Mouse (Mus musculus) cerebellum, adult 2 months (tissue): ENCODE data around the gene Olfr1110. TPM values are rescaled to one million over a fixed set of nuclear protein-coding genes. Genes with fewer than 3 reads are reported as not detected.
"Not testable (repeated sequence)": the region's sequence is repeated elsewhere in the genome, so short reads cannot be mapped to it uniquely, and the experiment has no call there.

Experiments
- DNase-seq, 2 experiments: peaks; one replicate each; pipeline ENCODE4 v3.0.0; 2021
- H3K27ac ChIP-seq: fragments of 200-500 bp; 2 replicates; pipeline ENCODE4 v1.5.1; 2012; ENCODE audit warnings: low read length, control low read depth, inconsistent platforms; ENCODE audit not compliant: insufficient read depth
- H3K27me3 ChIP-seq: fragments of 200-500 bp; 2 replicates; pipeline ENCODE4 v1.6.1; 2012; ENCODE audit warnings: inconsistent platforms, mild to moderate bottlenecking, low read length, moderate library complexity; ENCODE audit not compliant: control insufficient read depth, insufficient read depth
- H3K4me1 ChIP-seq: fragments of 200-500 bp; 2 replicates; pipeline ENCODE4 v1.6.1; 2011; ENCODE audit warnings: low read length; ENCODE audit not compliant: control insufficient read depth, insufficient read depth
- H3K4me3 ChIP-seq: fragments of 200-500 bp; replicated peaks from 2 replicates; pipeline ENCODE3; 2011; ENCODE audit warnings: mild to moderate bottlenecking, low read depth, low read length, control low read depth; ENCODE audit not compliant: insufficient read depth
- CTCF ChIP-seq: fragments of 200-500 bp; IDR thresholded peaks from 2 replicates; pipeline ENCODE4 v1.5.1; 2011; ENCODE audit warnings: low read depth, mild to moderate bottlenecking, control low read depth, low read length, moderate library complexity, borderline replicate concordance; ENCODE audit not compliant: insufficient read depth
- POLR2A ChIP-seq: fragments of 200-500 bp; IDR thresholded peaks from 2 replicates; pipeline ENCODE4 v1.6.1; 2011; ENCODE audit warnings: low read length, control low read depth, borderline replicate concordance; ENCODE audit not compliant: insufficient read depth
- WGBS: fragments of 180-500 bp; shearing (Covaris S2); methylation state at CpG from one replicate; pipeline ENCODE4 v1.1.7; 2018; 5-methylcytosine and 5-hydroxymethylcytosine counted together
- polyA plus RNA-seq: library from polyadenylated mRNA; depleted of rRNA; stranded (reverse); fragments of >200 nt; gene quantifications from 2 replicates; pipeline ENCODE4 v1.2.3, GENCODE M21; 2012; rRNA removed

Olfr1110 gene
- polyA plus RNA-seq, result not detected in 2 replicates

- H3K4me3 ChIP-seq, result no peak within 1 kb of the TSS
- H3K27me3 ChIP-seq, result no peaks in the 10 kb centered on the region
- no peak for TF ChIP-seq POLR2A
- no peak within 1 kb of the TSS for H3K27ac ChIP-seq
- H3K4me1 ChIP-seq, result no peaks in the 10 kb centered on the region
- 71% methylated on average over 1 of the region's 1 CpGs for WGBS
- DNase-seq, result no peak
Observed at GRCm38 (mm10) chr2:87140200-87140599, at the start of gene Olfr1110. Gene Olfr1110, minus strand, starts transcription at chr2:87140300.

GRCm38 (mm10) chr2:87187498-87187897, 47.4 kb upstream of the Olfr1110 start, which contains the start of gene Olfr1112:
Gene Olfr1112, plus strand, starts transcription at chr2:87187798.
- TF ChIP-seq CTCF (no peak), POLR2A (no peak)
- 76% methylated on average over 1 of the region's 1 CpGs for WGBS
- H3K4me3 ChIP-seq, result no peak within 1 kb of the TSS

GRCm38 (mm10) chr2:87167731-87168130, 27.6 kb upstream of the Olfr1110 start:
- 72% methylated on average over 2 of the region's 2 CpGs for WGBS
- H3K4me1 ChIP-seq, H3K27me3 ChIP-seq, DNase-seq, H3K27ac ChIP-seq, H3K4me3 ChIP-seq: not testable (repeated sequence)

More at GRCm38 (mm10) chr2:87187498-87187897, 47.4 kb upstream of the Olfr1110 start, which contains the start of gene Olfr1112:
- Histone ChIP-seq H3K27me3 (no peaks in the 10 kb centered on the region), H3K27ac (no peak within 1 kb of the TSS), H3K4me1 (no peaks in the 10 kb centered on the region)
- DNase-seq, result no peak

GRCm38 (mm10) chr2:87152524-87152923, 12.4 kb upstream of the Olfr1110 start, which contains the start of gene Olfr1111:
Gene Olfr1111, minus strand, starts transcription at chr2:87152624.
- no peaks in the 10 kb centered on the region for H3K27me3 ChIP-seq
- no peak for DNase-seq
- TF ChIP-seq POLR2A (no peak), CTCF (no peak)
- H3K4me3 ChIP-seq, result no peak within 1 kb of the TSS
- no peak within 1 kb of the TSS for H3K27ac ChIP-seq
- H3K4me1 ChIP-seq, result no peaks in the 10 kb centered on the region

GRCm38 (mm10) chr2:87114467-87114866, 25.6 kb downstream of the Olfr1110 start, which contains the start of gene Olfr259:
Gene Olfr259, minus strand, starts transcription at chr2:87114567.
- Histone ChIP-seq H3K27ac (no peak within 1 kb of the TSS), H3K4me1 (no peaks in the 10 kb centered on the region), H3K27me3 (no peaks in the 10 kb centered on the region), H3K4me3 (no peak within 1 kb of the TSS)
- no peak for DNase-seq
- TF ChIP-seq POLR2A, result no peak
- no peak for TF ChIP-seq CTCF

GRCm38 (mm10) chr2:87095908-87096307, 44.2 kb downstream of the Olfr1110 start, which contains the start of gene Olfr1109:
Gene Olfr1109, minus strand, starts transcription at chr2:87096008.
- H3K27ac ChIP-seq, result no peak within 1 kb of the TSS
- WGBS, result 38% methylated on average over 1 of the region's 1 CpGs

More at GRCm38 (mm10) chr2:87095908-87096307, 44.2 kb downstream of the Olfr1110 start, which contains the start of gene Olfr1109:
- Histone ChIP-seq H3K27me3 (no peaks in the 10 kb centered on the region), H3K4me3 (no peak within 1 kb of the TSS), H3K4me1 (no peaks in the 10 kb centered on the region)
- no peak for DNase-seq
- TF ChIP-seq POLR2A (no peak), CTCF (no peak)

Other genes with a start within 250 kb of the Olfr1110 start
- gene Olfr1097, start 248.1 kb downstream of the Olfr1110 start, polyA plus RNA-seq, result not detected in 2 replicates
- not detected in 2 replicates for gene Olfr1098, start 215.8 kb downstream of the Olfr1110 start, polyA plus RNA-seq
- not detected in 2 replicates for gene Olfr1099, start 179.6 kb downstream of the Olfr1110 start, polyA plus RNA-seq
- gene Olfr1100, start 160.3 kb downstream of the Olfr1110 start, polyA plus RNA-seq, result not detected in 2 replicates
- gene Olfr1101, start 149.1 kb downstream of the Olfr1110 start, polyA plus RNA-seq, result not detected in 2 replicates
- not detected in 2 replicates for gene Olfr1102, start 141.9 kb downstream of the Olfr1110 start, polyA plus RNA-seq
- not detected in 2 replicates for gene Olfr1104, start 113.2 kb downstream of the Olfr1110 start, polyA plus RNA-seq
- not detected in 2 replicates for gene Olfr1105, start 103.8 kb downstream of the Olfr1110 start, polyA plus RNA-seq
- gene Olfr1106, start 88.0 kb downstream of the Olfr1110 start, polyA plus RNA-seq, result not detected in 2 replicates
- gene Olfr1107, start 64.5 kb downstream of the Olfr1110 start, polyA plus RNA-seq, result not detected in 2 replicates
- not detected in 2 replicates for gene Olfr1109, start 44.3 kb downstream of the Olfr1110 start, polyA plus RNA-seq
- gene Olfr259, start 25.7 kb downstream of the Olfr1110 start, polyA plus RNA-seq, result not detected in 2 replicates
- gene Olfr1111, start 12.3 kb upstream of the Olfr1110 start, polyA plus RNA-seq, result not detected in 2 replicates
- not detected in 2 replicates for gene Olfr1112, start 47.5 kb upstream of the Olfr1110 start, polyA plus RNA-seq
- gene Olfr1113, start 68.7 kb upstream of the Olfr1110 start, polyA plus RNA-seq, result not detected in 2 replicates
- not detected in 2 replicates for gene Olfr1115, start 107.7 kb upstream of the Olfr1110 start, polyA plus RNA-seq
- gene Olfr1116, start 127.2 kb upstream of the Olfr1110 start, polyA plus RNA-seq, result not detected in 2 replicates
- gene Olfr1118, start 167.3 kb upstream of the Olfr1110 start, polyA plus RNA-seq, result not detected in 2 replicates
- gene Olfr1120, start 214.5 kb upstream of the Olfr1110 start, polyA plus RNA-seq, result not detected in 2 replicates
- not detected in 2 replicates for gene Olfr1121, start 229.6 kb upstream of the Olfr1110 start, polyA plus RNA-seq
- gene Olfr1122, start 245.5 kb upstream of the Olfr1110 start, polyA plus RNA-seq, result not detected in 2 replicates